Mouse (Mus musculus): ENCODE measurements at regions not wholly inside any gene's neighbourhood (a gene's known extent, or its start where the extent isn't known, plus 50 kb on each side); places are given as distances from the start of the nearest gene placed in this dataset.

DNA sequence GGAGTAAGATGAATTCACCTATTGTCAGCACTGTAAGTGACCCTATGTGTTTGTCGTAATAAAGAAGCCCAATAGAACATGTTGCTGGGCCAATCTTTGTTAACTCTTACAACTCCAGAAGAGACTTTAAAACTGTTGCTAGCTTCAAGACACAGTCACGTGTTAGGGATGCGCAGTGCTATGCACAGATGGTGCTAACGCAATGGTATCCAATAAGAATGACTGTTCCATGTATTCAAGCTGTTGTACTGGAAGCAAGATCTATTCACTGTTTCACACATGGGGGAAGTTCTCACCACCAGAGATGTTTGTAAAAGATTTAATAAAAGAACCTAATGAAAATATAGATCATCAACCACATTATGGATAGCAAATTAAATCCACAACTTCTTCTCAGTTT, 108.7 kb upstream of the Itga4 start:
- H3K4me1 ChIP-seq (ENCODE audit: control insufficient read depth, insufficient read depth, low read length): no peaks in the 10 kb centered on the region
- no peak for ATAC-seq
- H3K27ac ChIP-seq (ENCODE audit: low read length): no peak overlapping the region
- H3K4me3 ChIP-seq (ENCODE audit: low read depth, low read length): no peak overlapping the region
- H3K9me3 ChIP-seq (replicated peaks; ENCODE audit: control insufficient read depth, low read length, poor library complexity, severe bottlenecking): no peaks in the 10 kb centered on the region
- no peak overlapping the region for H3K4me2 ChIP-seq (ENCODE audit: low read length)
- WGBS: 91% methylated on average over 4 of the region's 4 CpGs
- H3K9ac ChIP-seq (ENCODE audit: low read depth, low read length): no peak overlapping the region
- H3K27me3 ChIP-seq (ENCODE audit: control insufficient read depth, insufficient read depth, low read depth, low read length): no peaks in the 10 kb centered on the region
- no peaks in the 10 kb centered on the region for H3K36me3 ChIP-seq (ENCODE audit: control insufficient read depth, insufficient read depth, low read length)

GRCm38 (mm10) chr2:79149012-79149698, 106.1 kb upstream of the Itga4 start:
- ATAC-seq: no peak
- H3K36me3 ChIP-seq (ENCODE audit: control insufficient read depth, insufficient read depth, low read length): no peaks in the 10 kb centered on the region
- H3K4me1 ChIP-seq (ENCODE audit: control insufficient read depth, insufficient read depth, low read length): no peaks in the 10 kb centered on the region
- no peak overlapping the region for H3K4me2 ChIP-seq (ENCODE audit: low read length)
- no peak overlapping the region for H3K9ac ChIP-seq (ENCODE audit: low read depth, low read length)
- H3K27ac ChIP-seq (ENCODE audit: low read length): no peak overlapping the region
- H3K9me3 ChIP-seq (replicated peaks; ENCODE audit: control insufficient read depth, low read length, poor library complexity, severe bottlenecking): no peaks in the 10 kb centered on the region
- no peak overlapping the region for H3K4me3 ChIP-seq (ENCODE audit: low read depth, low read length)
- WGBS: 80% methylated on average over 3 of the region's 3 CpGs
- H3K27me3 ChIP-seq (ENCODE audit: control insufficient read depth, insufficient read depth, low read depth, low read length): no peaks in the 10 kb centered on the region

GRCm38 (mm10) chr2:79151610-79152009, 103.6 kb upstream of the Itga4 start:
- H3K36me3 ChIP-seq (ENCODE audit: control insufficient read depth, insufficient read depth, low read length): no peaks in the 10 kb centered on the region
- no peak overlapping the region for H3K27ac ChIP-seq (ENCODE audit: low read length)
- no peak for ATAC-seq
- H3K4me2 ChIP-seq (ENCODE audit: low read length): no peak overlapping the region
- no peak overlapping the region for H3K4me3 ChIP-seq (ENCODE audit: low read depth, low read length)
- no peaks in the 10 kb centered on the region for H3K4me1 ChIP-seq (ENCODE audit: control insufficient read depth, insufficient read depth, low read length)
- H3K9me3 ChIP-seq (replicated peaks; ENCODE audit: control insufficient read depth, low read length, poor library complexity, severe bottlenecking): no peaks in the 10 kb centered on the region
- WGBS: 85% methylated on average over 4 of the region's 4 CpGs
- no peak overlapping the region for H3K9ac ChIP-seq (ENCODE audit: low read depth, low read length)
- H3K27me3 ChIP-seq (ENCODE audit: control insufficient read depth, insufficient read depth, low read depth, low read length): no peaks in the 10 kb centered on the region

DNA sequence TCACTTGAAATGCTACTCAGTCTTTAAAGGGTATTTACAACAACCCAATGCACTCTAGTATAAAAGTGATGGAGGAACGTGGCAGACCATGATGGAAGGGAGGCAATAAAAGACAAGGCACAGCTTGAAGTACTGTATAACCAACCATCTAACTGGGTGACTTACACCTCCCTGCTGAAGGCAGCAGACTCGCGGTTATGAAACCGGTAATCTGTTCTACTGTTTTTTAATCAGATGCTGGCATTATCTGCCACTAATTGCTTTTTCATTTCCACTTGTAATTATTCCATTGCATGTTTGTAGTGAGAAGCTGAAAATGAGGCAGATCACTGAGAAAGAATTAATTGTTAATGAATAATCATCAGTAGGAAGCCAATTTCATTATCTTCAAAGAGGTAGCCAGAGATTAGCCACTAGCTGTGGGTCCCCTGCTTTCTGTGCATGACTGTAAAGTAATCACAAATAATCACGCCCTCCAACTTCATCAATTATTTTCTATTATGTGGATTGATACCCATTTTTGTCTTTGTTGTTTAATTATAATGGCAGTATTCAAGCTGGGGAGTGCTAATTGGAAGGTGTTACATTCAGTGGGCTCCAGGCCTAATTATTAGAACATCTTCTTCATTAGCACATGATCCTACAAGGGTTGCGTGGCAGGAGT, 103.1 kb upstream of the Itga4 start:
- Histone ChIP-seq H3K9ac (ENCODE audit: low read depth, low read length) (no peak overlapping the region), H3K9me3 (replicated peaks; ENCODE audit: control insufficient read depth, low read length, poor library complexity, severe bottlenecking) (no peaks in the 10 kb centered on the region), H3K4me2 (ENCODE audit: low read length) (no peak overlapping the region), H3K4me1 (ENCODE audit: control insufficient read depth, insufficient read depth, low read length) (no peaks in the 10 kb centered on the region), H3K27me3 (ENCODE audit: control insufficient read depth, insufficient read depth, low read depth, low read length) (no peaks in the 10 kb centered on the region), H3K4me3 (ENCODE audit: low read depth, low read length) (no peak overlapping the region), H3K27ac (ENCODE audit: low read length) (no peak overlapping the region), H3K36me3 (ENCODE audit: control insufficient read depth, insufficient read depth, low read length) (no peaks in the 10 kb centered on the region)
- WGBS: 56% methylated on average over 6 of the region's 6 CpGs
- peak; percentile 56; the same call in 1 of the 2 replicates for ATAC-seq

DNA sequence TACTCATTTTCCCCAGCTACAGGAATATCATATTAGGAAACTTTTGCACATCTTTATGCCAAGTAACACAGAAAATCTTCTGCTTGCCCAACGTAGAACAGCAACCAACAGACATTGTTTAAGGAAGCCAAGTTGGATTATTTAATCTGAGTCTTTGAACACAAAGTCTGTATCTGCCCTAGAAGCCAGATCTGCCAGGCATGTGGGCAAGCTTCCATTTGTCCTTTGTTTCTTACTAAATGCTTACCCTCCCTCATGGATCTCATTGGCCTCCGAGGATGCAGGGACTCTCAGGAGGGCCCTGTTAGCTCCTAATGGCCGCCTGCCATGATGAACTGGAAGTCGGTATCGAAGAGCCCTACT, 102.5 kb upstream of the Itga4 start:
- H3K9ac ChIP-seq (ENCODE audit: low read depth, low read length): no peak overlapping the region
- no peaks in the 10 kb centered on the region for H3K4me1 ChIP-seq (ENCODE audit: control insufficient read depth, insufficient read depth, low read length)
- no peaks in the 10 kb centered on the region for H3K9me3 ChIP-seq (replicated peaks; ENCODE audit: control insufficient read depth, low read length, poor library complexity, severe bottlenecking)
- no peak overlapping the region for H3K27ac ChIP-seq (ENCODE audit: low read length)
- no peak overlapping the region for H3K4me3 ChIP-seq (ENCODE audit: low read depth, low read length)
- 79% methylated on average over 5 of the region's 5 CpGs for WGBS
- ATAC-seq: no peak; the same call in 1 of the 2 replicates
- no peak overlapping the region for H3K4me2 ChIP-seq (ENCODE audit: low read length)
- H3K36me3 ChIP-seq (ENCODE audit: control insufficient read depth, insufficient read depth, low read length): no peaks in the 10 kb centered on the region
- no peaks in the 10 kb centered on the region for H3K27me3 ChIP-seq (ENCODE audit: control insufficient read depth, insufficient read depth, low read depth, low read length)

- no peak overlapping the region for H3K27ac ChIP-seq (ENCODE audit: low read length)
- no peak overlapping the region for H3K9ac ChIP-seq (ENCODE audit: low read depth, low read length)
- ATAC-seq: no peak
- no peak overlapping the region for H3K4me2 ChIP-seq (ENCODE audit: low read length)
- WGBS: 74% methylated on average over 4 of the region's 4 CpGs
- H3K27me3 ChIP-seq (ENCODE audit: control insufficient read depth, insufficient read depth, low read depth, low read length): no peaks in the 10 kb centered on the region
- no peak overlapping the region for H3K4me3 ChIP-seq (ENCODE audit: low read depth, low read length)
- no peaks in the 10 kb centered on the region for H3K9me3 ChIP-seq (replicated peaks; ENCODE audit: control insufficient read depth, low read length, poor library complexity, severe bottlenecking)
- no peaks in the 10 kb centered on the region for H3K4me1 ChIP-seq (ENCODE audit: control insufficient read depth, insufficient read depth, low read length)
- no peaks in the 10 kb centered on the region for H3K36me3 ChIP-seq (ENCODE audit: control insufficient read depth, insufficient read depth, low read length)
Observed at GRCm38 (mm10) chr2:79153070-79153469, 102.2 kb upstream of the Itga4 start.

DNA sequence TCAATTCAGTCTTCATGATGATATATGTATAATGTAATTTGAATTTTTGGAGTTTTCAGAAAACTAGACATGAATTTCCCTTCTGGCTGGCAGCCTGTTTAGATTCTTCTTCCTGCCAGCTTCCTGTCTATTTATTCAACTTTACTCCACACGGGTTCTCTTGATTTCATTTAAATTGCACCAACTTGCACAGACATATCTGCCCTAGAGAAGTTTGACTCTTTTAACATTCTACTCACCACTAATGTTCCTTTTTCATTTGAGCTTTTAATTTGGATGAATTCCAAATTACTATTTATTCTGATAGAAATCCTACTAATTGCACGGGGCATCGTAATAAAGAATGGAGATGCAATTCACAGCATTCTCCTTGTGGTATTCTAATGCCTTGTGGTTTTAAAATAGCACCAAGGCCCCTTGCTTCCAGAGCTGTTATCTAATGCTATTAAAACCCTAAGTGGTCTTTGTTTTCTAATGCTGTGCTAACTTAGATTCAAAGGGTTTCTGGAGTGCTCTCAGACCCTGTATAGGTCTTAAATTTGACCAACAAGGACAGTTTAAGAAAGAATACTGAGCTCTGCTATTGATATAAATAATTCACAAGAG, 96.7 kb upstream of the Itga4 start:
- Histone ChIP-seq H3K27ac (ENCODE audit: low read length) (no peak overlapping the region), H3K4me1 (ENCODE audit: control insufficient read depth, insufficient read depth, low read length) (no peaks in the 10 kb centered on the region), H3K9me3 (replicated peaks; ENCODE audit: control insufficient read depth, low read length, poor library complexity, severe bottlenecking) (no peaks in the 10 kb centered on the region), H3K27me3 (ENCODE audit: control insufficient read depth, insufficient read depth, low read depth, low read length) (no peaks in the 10 kb centered on the region), H3K4me3 (ENCODE audit: low read depth, low read length) (no peak overlapping the region), H3K4me2 (ENCODE audit: low read length) (no peak overlapping the region), H3K36me3 (ENCODE audit: control insufficient read depth, insufficient read depth, low read length) (no peaks in the 10 kb centered on the region), H3K9ac (ENCODE audit: low read depth, low read length) (no peak overlapping the region)
- WGBS: 52% methylated on average over 3 of the region's 3 CpGs
- no peak for ATAC-seq

GRCm38 (mm10) chr2:79159336-79159735, 95.9 kb upstream of the Itga4 start:
- ATAC-seq: no peak
- Histone ChIP-seq H3K4me3 (ENCODE audit: low read depth, low read length) (no peak overlapping the region), H3K4me1 (ENCODE audit: control insufficient read depth, insufficient read depth, low read length) (no peaks in the 10 kb centered on the region), H3K9ac (ENCODE audit: low read depth, low read length) (no peak overlapping the region), H3K27me3 (ENCODE audit: control insufficient read depth, insufficient read depth, low read depth, low read length) (no peaks in the 10 kb centered on the region), H3K9me3 (replicated peaks; ENCODE audit: control insufficient read depth, low read length, poor library complexity, severe bottlenecking) (no peaks in the 10 kb centered on the region), H3K4me2 (ENCODE audit: low read length) (no peak overlapping the region), H3K36me3 (ENCODE audit: control insufficient read depth, insufficient read depth, low read length) (no peaks in the 10 kb centered on the region), H3K27ac (ENCODE audit: low read length) (no peak overlapping the region)
- 81% methylated on average over 5 of the region's 5 CpGs for WGBS

Data from midbrain, embryonic 16.5 days (tissue).